Mouse (Mus musculus): ENCODE measurements at regions not wholly inside any gene's neighbourhood (a gene's known extent, or its start where the extent isn't known, plus 50 kb on each side); places are given as distances from the start of the nearest gene placed in this dataset.
"Not testable (repeated sequence)": the region's sequence is repeated elsewhere in the genome, so short reads cannot be mapped to it uniquely, and the experiment has no call there.

DNA sequence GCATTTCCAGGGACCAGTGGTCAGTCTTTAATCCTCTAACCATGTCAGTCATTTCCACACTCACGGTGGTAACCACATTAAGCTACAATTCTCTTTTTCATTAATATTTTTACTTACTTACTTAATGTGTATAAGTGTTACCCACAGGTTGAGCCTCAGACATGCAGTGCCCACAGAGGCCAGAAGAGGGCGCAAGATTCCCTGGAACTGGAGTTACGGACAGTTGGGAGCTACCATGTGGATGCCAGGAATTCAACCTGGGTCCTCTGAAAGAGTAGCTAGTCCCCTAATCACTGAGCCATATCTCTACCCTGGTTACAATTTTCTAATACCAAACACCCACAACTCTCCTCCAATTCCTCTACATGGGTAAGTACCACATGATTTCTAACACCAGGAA, 420.5 kb downstream of the Lrig3 start:
- DNase-seq (ENCODE audit: extremely low read depth, insufficient read length, low spot score), result no peak

GRCm38 (mm10) chr10:126385644-126386043, 419.7 kb downstream of the Lrig3 start:
- DNase-seq (ENCODE audit: extremely low read depth, insufficient read length, low spot score), result no peak

DNA sequence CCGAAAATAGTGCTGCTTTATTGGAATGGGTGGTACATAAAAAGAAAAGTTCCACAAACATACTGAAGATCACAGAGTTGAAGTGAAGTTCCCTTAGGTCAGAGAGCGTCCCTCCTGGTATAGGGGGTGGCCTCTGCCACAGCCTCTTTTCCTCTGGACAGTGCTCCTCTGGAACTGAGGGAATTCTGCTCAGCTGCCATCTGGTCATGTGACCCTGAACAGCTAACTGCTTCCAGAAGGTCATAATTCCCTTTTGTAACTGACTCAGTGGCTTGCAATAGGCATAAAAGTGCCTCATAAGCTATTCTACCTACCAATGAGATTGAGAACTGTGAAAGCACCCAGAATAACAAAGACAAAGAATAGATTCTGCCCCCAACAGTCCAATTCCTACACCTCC, 414.4 kb downstream of the Lrig3 start:
- DNase-seq (ENCODE audit: extremely low read depth, insufficient read length, low spot score), result no peak

- no peak for DNase-seq (ENCODE audit: extremely low read depth, insufficient read length, low spot score)
Measured at GRCm38 (mm10) chr10:126379239-126379638, 413.3 kb downstream of the Lrig3 start.

DNA sequence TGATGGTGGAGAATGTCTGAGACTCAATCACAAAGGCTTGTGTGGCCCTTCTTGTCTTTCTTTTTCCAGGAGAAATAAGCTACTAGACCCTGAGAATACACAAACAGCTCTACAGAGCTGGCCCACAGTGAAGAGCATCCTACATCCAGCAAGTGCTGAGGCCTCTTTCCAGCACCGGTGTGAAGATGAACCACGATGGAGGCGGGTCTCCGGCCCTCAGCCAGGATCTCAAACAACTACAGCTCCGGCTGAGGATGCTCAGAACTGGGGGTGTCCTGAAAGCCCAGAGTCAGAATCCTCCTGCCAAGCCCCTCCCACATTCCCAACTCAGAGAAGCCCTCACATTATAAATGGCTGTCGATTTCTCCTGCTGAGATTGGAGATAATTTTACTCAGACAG, 407.9 kb downstream of the Lrig3 start:
- no peak for DNase-seq (ENCODE audit: extremely low read depth, insufficient read length, low spot score)

GRCm38 (mm10) chr10:126371881-126372280, 405.9 kb downstream of the Lrig3 start:
- no peak for DNase-seq (ENCODE audit: extremely low read depth, insufficient read length, low spot score)

DNA sequence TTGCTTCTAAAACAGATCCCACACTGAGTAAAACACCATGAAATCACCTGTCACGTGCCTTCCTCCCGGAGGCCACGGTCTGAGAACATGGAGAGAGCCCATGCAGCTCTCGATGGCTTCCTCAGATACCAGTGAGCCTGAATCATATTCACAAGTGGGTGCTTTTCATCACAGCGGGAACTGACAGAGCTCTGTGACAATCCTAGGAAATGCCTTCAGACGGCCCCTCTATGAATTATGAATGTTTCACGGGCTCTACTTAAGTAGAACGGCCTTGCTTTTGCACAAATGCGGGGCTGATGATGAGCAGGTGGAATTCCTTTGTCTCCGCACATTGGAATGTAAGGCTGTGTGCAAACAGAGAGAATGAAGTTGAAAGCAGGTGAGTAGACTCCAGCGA, 383.1 kb downstream of the Lrig3 start:
- DNase-seq (ENCODE audit: extremely low read depth, insufficient read length, low spot score), result no peak

DNA sequence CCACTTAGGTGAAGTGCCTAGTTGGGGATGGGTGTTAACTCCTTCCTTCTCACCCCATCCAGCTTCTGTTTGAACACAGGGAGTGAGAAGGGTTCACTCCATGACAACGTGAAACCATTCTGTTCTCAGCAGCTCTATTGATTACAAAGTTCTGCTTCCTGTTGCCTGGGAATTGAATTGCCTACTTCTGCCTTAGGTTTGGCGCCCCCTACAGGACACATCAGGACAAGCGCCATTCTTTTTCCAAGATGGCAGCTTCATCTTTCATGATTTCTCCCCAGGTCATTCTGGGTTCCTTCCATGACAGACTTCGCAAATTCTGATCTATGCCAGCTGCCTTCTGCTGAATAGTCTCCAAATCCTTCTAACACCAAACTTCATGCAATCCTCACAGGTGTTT, 371.5 kb downstream of the Lrig3 start:
- DNase-seq (ENCODE audit: extremely low read depth, insufficient read length, low spot score), result no peak

GRCm38 (mm10) chr10:126333786-126334185, 367.8 kb downstream of the Lrig3 start:
- no peak for DNase-seq (ENCODE audit: extremely low read depth, insufficient read length, low spot score)

- peak; percentile 66 for DNase-seq (ENCODE audit: extremely low read depth, insufficient read length, low spot score)
Measured at GRCm38 (mm10) chr10:126330305-126330969, 364.5 kb downstream of the Lrig3 start.

- DNase-seq (ENCODE audit: extremely low read depth, insufficient read length, low spot score), result no peak
Measured at GRCm38 (mm10) chr10:126320831-126321230, 354.9 kb downstream of the Lrig3 start.

DNA sequence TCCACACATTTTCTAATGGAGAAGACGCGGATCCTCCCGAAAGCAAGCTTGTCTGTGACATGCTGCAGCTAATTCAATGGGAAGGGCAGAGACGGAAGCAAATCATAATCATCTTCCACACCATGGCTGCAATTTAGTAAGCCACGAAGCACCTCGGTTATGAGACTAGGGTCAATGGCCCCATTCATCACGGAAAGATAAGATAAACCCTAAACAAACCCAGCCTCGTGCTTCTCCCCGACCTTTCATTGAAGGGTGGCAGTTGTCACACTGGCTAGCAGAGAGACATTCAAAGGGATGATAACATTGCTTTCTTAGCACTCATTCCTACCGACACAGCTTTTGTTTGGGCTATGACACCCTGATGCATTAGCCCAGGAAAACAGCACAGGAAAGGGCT, 353.8 kb downstream of the Lrig3 start:
- no peak for DNase-seq (ENCODE audit: extremely low read depth, insufficient read length, low spot score)

GRCm38 (mm10) chr10:126299962-126300361, 334.0 kb downstream of the Lrig3 start:
- DNase-seq (ENCODE audit: extremely low read depth, insufficient read length, low spot score), result no peak

GRCm38 (mm10) chr10:126298211-126298610, 332.2 kb downstream of the Lrig3 start:
- DNase-seq (ENCODE audit: extremely low read depth, insufficient read length, low spot score), result peak; percentile 29

- DNase-seq (ENCODE audit: extremely low read depth, insufficient read length, low spot score), result no peak
Measured at GRCm38 (mm10) chr10:126295853-126296252, 329.9 kb downstream of the Lrig3 start.

DNA sequence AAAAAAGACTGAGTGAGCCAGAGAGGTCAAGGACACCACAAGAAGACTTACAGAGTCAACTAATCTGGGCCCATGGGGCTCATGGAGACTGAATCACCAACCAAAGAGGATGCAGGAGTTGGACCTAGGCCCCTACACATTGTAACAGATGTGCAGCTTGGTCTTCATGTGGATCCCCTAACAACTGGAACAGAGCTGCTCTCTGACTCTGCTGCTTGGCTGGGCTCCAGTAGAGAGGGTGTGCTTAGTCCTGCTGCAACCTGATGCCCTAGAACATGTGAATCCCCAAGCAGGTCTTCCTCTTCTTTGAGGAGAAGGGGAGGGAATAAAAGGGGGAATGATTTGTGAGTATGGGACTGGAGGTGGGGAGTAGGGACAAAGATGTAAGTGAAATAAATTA, 325.8 kb downstream of the Lrig3 start:
- DNase-seq (ENCODE audit: extremely low read depth, insufficient read length, low spot score), result peak; percentile 13

DNA sequence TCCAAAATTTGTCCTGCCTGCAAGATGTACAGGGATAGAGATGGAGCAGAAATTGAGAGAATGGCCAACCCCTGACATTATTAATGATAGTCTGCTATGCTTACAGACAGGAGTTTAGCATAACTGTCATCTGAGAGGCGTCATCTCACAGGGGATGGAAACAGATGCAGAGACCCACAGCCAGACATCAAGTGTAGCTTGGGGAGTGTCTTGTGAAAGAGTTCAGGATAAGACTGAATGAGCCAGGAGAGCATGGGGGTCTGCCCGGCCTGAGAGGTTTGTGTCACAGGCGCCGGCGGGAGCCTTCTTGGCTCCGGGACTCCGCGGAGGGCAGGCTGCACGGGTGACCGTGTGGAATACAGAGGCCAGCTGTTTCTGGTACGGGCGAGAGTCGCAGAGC, 319.1 kb downstream of the Lrig3 start:
- not testable (repeated sequence) for DNase-seq (ENCODE audit: extremely low read depth, insufficient read length, low spot score)

- DNase-seq (ENCODE audit: extremely low read depth, insufficient read length, low spot score), result no peak
Measured at GRCm38 (mm10) chr10:126270376-126270775, 304.4 kb downstream of the Lrig3 start.

DNA sequence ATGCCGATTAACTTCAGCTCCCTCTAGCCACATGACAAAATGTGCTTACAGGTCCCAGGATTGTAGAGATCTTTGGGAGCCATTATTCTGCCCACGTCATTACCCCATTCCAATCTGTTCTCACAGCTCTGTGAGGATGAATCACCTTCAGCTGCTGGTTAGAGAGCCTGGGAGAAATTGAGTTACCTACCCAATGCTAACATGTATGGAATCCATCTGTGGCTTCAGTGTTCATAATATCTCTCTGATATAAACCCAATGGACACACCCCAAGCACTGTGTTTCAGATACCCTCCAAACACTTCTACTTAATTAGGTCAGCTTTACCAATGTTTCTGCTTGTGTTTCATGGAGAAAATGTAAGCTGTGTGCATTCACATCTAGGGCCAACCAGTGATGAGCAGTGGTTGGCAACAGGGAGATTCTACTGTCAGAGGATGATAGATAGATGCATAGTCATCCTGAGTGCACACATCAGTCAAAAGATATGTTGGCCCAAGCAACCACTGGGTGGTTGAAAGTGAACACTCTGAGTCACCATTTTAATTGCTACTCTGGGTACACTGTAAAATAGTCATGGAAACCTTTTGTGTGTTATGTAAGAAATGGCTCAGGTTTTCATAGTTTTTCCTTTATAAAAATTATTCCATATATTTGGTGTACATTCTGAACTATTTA, 301.5 kb downstream of the Lrig3 start:
- peak; percentile 13 for DNase-seq (ENCODE audit: extremely low read depth, insufficient read length, low spot score)

- no peak for DNase-seq (ENCODE audit: extremely low read depth, insufficient read length, low spot score)
Measured at GRCm38 (mm10) chr10:126257171-126257570, 291.2 kb downstream of the Lrig3 start.

DNA sequence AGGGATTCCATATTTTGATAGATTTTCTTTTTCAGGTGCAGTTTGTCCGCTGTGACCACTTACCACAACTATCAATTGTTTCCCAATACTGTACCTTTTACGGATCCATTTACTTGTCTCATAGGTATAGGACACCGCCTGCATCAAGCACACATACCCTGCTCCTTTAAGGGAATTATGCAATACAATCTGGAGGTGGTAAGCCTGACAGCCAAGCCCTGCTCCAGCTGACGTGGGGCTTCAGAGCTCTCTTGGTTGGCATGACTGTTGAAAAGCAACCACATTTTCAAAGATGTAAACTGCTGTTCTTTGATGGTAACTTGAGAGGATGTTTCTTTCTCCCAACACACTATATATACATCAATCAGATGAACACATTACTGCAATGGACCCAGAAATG, 288.2 kb downstream of the Lrig3 start:
- no peak for DNase-seq (ENCODE audit: extremely low read depth, insufficient read length, low spot score)

GRCm38 (mm10) chr10:126249176-126249575, 283.2 kb downstream of the Lrig3 start:
- no peak for DNase-seq (ENCODE audit: extremely low read depth, insufficient read length, low spot score)

Data from 3134 (cell line).